Mouse (Mus musculus) lung, postnatal 14 days (tissue): Measurements from ENCODE around the gene Slc25a34.
A peak's percentile ranks its signal among the peaks of the same experiment; 100 is the strongest.

Experiments
- DNase-seq: peaks from one replicate; pipeline ENCODE4 v3.0.0; 2021

Gene Slc25a34

DNA sequence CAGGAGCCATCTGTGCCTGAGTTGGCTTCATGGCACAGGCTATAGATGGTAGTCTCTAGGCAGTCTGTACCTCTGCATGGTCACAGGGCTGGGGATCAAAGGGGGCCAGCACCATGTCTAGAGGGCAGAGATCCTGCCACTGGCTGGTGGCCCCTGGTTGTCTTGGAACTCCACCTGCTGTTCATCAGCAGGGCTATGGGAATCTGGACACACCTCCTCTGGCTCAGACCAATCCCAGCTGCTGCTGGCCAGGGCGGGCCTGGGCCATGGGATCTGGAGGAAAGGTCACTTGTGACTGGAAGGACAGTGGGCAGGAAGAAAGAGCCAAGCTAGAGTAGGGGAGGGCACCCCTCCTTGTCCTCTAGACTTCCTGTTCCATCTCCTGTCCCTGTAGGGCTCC, at the start of gene Slc25a34:
Gene Slc25a34 (minus strand): TSS at position 156 of the 400 bp plus-strand sequence.
- peak; percentile 66 for DNase-seq

DNA sequence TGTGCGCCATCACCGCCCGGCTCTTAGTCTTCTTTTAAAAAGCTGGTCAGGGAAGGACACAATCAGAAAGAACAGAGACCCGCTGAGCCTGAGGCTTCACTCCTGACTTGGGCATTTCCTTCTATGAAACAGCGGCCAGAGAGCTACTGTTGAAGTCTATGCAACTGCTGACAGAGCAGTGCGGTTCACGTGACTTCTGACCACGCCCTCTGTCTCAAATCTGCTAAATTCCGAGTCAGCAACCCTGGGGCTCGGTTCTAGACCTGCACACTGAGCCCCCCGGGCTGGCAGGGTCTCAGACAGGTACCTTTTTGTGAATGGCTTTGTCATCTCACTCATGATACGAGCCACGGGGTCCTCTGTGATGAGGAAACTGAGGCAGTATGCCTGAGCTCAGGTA, 48.7 kb upstream of the Slc25a34 start:
- no peak for DNase-seq

DNA sequence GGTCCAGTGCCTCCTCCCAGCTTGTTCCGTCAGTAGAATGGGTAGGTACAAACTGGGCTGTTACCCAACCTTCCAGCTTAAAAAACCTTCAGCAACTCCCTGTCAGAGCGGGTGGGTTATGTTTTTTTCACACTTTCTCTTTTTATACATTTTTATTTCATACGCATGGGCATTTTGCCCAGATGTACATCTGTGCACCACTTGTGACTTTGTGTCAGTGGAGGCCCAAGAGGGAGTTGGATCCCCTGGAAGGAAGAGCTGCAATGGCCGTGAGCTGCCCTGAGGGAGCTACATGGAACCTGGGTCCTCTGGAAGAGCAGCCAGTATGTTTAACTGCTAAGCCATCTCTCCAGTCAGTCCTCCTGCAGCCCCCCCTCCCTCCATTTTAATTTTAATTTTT, 47.8 kb upstream of the Slc25a34 start:
- DNase-seq = no peak

DNA sequence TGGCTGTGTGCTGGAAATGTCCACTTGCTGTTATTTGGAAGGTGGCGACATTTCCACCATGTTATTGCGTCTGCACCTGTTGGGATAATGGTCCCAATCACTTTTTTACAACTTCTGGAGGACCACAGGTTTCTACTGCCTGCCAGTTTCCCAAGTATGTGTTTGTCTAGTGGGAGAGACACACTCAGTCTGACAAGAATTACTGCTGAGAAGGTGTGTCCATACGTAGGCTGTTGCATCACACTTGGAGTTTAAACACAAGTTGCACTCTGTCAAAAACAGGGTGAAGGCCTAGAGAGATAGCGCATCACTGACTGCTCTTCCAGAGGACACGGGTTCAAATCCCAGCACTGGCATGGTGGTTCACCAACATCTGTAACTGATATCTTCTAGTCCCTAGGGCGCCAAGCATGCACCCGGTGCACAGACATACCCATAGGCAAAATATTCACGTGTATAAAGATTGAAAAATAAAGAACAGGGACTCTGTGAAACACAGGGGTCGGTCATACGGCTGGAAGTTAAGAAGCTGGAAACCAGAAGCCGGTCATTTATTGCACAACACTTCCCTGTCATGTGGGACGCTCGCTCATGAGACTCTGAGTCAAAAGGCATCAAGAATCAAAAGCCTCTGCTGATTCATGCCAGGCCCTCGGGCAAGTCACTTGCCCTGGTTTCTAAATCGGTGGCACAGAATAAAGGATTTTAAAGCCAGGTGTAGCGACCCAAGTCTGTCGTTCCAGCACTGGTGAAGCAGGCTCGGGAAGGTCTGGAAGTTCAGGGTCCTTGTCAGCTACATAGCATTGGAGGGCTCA, 46.5 kb upstream of the Slc25a34 start:
- peak; percentile 43 for DNase-seq

DNA sequence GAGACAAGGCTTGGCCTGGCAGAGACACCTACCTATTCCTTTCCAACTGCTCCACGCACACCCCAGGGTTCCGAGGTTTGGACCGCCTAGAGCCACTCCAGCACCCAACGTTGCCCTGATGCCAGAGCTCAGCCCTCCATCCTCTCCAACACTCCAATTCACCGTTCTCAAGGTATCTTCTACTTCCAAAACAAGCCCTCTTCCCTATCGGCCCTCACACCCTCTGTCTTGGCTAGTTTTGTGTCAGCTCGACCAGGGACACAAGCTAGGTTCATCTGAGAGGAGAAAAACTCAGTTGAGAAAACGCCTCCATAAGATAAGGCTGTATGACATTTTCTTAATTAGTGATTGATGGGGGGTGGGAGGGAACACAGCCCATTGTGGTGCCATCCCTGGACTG, 41.2 kb upstream of the Slc25a34 start, which contains the start of gene Plekhm2:
Gene Plekhm2 (minus strand): TSS at position 101 of the 400 bp plus-strand sequence.
- no peak for DNase-seq

DNA sequence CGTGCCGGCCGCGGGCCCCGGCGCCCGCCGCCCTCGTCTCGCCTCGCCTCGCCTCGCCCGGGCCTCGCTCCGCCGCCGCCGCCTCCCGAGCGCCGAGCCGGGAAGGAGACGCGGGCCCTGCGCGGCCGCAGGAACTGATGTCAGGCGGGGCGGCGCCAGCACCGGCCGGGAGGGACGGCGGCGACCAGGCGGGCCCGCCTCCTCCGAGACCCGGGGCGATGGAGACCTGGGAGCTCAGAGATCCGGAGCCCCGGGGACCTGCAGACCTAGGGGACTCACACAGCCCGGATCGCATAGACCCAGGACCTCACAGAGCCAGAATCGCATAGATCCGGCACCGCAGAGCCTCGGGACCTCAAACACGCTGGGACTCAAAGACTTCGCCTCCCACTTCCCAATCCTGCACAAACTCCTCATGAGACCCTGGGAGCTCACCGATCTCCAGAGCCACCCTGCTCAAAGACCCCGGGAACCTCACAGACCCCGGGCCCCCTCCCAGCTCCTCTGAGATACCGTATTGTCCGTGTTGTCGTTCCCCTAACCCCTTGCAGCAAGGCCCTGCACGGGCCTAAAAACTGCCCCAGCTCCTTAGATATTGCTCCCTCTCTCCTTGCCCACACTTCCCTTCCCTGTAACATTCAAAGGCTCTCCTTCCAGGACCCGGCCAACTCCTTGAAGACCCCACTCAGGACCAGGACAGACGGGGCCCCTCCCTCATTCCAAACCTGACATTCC, 40.6 kb upstream of the Slc25a34 start:
- DNase-seq = peak; percentile 81

DNA sequence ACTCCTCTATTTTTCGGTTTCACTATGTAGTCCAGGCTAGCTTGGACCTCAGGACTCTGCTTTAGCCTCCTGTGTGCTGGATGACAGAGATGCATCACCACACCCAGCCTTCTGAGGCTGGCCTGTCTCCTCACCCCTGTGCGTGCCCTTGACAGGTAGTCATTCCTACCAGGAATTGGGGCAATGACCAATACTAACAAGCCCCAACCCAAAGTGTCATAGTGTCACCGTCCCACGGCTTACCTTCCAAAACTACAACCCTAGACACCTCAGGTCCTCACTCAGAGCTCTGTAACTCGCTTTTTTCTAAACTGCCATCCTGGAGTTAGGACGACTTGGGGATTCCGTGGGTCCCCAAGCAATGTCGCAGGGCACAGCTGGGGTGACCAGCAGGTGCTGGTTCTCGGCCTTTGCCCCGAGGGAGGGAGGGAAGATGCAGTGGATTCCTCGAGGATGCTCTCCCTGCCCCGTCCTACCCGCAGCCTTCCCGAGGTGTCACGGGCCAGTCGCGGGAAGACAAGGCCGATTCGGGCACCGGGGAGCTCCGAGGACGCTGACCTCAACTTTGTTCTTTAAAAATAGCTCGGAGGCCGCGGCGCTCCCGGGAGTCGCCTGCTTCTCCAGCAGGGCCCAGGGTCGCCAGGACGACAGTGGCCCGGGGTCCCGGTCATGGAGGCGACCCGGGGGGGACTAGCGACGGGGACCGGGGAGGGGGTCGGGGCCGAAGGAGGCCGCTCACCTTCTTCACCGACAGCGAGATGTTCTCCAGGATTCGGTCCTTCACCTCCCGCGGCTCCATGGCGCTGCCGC, 39.7 kb upstream of the Slc25a34 start:
- peak; percentile 32 for DNase-seq

DNA sequence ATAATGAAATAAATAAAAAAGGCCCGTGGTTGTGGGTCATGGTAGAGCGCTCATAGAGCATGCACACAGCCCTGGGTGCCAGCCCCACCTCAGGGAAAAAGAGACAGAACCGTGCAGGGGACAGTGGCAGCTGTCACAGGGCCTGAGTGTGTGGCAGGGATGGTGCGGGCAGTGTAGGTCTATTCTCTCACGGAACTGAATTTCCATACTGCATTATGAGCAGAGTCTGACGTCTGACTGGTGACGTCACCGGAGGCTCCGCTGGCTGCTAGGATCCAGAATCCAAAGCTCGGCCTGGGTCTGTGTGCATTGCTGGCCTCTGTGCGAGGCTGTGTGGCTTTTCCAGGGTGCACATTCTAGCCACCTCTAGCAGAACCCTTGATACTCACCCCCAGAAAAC, 37.3 kb upstream of the Slc25a34 start:
- no peak for DNase-seq

DNA sequence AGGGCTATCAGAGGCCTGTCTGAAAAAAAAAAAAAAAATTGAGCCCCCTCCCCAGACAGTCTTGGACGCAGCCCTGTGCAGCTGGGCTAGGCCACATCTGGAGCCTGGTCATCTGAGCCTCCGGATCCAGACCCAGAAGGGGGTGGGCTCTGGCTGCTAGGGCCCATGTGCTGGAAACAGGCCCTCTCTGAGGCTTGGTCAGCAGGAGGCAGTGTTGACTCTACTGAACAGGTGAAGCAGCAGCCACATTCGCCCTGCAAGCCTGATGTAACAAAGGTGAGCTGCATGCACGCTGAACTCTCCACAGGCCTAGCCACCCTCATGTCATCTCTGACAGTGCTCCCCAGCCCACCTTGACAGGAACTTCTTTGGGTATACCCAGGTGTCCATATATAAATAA, 36.1 kb upstream of the Slc25a34 start:
- DNase-seq = peak; percentile 41

DNA sequence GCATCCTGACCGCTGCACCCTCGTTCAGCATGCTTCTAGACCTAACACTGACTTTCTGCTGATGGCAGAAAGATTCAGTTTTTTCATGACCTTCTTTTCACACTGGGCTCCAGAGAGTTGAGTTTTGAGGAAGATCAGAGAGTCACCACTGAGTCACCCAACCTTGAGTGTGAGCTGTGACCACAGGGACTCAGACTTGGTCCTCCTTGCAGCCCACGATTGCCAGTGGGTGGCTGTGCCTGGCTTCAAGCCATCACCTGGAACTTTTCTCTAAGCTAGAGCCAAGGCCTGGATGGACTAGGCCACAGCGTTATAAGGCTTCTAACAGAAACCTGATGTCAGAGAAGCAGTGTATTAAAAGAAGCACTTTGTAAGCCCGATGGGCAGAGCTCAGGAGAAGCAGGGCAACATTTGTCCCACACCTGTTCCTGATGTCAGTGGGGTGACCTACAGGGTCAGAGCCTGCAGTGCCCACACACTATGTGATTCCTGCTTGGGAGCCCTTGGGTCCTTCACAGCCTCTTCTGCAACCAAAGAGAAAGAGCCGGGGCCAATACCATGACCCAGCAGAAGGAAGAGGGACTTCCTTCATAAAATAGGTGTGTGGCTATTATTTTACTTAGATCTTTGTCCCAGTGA, 35.3 kb upstream of the Slc25a34 start:
- DNase-seq = no peak

DNA sequence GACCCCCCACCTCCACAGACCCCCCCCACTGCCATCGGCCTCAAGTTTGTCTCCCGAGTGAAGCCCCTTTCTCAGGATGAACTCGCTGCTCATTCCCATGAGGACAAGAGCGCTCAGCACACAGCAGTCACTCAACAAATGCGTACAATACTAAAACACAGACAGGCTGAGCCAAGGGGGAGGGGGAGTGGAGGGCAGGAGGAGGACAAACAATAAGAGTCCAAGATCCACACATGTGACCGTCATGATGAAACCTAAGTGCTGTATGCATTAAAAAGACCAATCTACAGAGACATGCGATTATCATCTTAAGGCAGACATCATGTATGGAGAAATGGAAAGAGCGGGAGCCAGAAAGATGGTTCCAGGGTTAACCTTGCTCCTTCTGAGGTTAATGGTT, 33.3 kb upstream of the Slc25a34 start:
- DNase-seq = no peak

DNA sequence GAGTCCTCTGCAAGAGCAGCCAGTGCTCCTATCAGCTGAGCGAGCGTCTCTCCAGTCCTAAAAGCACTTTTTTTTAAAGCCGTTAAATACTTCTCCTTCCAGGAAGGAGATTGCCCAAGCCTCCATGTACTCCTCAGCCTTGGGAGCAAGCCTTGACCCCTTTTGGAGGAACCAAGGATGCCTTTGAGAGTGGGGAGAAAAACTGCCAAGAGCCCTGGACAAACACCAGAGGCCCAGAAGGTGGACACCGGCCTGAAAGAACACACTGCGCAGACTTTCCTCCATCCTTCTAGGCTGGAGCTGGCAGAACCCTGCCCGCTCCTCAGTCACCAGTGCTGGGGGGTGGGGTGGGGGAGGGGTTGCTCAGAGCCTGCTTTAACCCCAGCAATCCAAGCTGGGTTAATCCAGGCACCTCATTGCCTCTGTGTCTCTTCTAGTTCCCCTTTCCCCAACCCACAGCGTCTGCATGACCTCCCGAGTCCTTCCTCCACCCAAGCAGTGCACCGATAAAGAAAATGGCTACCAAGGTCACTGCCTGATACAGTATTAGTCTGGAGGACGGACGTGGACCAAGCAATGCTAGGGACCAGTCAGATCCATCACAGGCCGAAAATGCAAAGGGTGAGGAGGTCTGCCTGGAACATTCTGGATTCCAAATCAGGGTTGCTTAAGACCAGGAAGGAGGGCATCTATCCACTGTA, 32.4 kb upstream of the Slc25a34 start:
- peak; percentile 68 for DNase-seq

DNA sequence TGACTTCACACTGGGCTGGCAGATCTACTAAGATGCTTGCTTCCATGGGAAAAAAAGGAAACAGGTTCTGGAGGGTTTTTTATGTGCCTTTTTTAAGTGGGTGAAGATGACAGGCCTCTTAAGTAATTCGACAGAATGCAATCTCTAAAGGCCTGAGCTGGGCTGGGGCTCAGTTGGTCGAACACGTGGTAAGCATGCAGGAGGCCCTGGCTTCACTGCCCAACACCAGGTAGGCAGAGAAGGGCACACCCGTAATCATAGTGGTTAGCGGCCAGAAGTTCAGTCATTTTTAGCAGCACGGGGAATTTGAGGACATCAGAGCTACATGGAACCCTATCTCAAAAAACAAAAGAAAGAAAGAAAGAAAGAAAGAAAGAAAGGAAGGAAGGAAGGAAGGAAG, 30.9 kb upstream of the Slc25a34 start:
- no peak for DNase-seq

DNA sequence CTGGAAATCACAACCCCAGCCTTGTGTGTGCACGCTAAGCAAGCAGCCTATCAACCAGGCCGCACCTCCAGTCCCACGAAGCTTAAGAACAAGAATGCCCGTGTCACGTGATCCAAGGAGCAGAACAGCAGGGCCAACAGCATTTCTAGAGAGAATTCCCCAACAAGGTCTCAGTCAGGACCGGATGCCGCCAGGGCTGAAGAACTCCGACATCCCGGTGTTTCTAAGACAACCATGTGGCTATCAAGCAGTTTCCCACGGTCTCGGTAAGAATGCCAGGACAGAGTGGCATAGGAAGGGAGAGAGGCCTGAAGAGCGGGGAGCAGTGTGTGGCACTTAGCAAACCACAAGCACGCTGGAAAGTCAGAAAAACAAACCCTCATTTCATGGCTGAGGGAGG, 30.2 kb upstream of the Slc25a34 start:
- DNase-seq = no peak

DNA sequence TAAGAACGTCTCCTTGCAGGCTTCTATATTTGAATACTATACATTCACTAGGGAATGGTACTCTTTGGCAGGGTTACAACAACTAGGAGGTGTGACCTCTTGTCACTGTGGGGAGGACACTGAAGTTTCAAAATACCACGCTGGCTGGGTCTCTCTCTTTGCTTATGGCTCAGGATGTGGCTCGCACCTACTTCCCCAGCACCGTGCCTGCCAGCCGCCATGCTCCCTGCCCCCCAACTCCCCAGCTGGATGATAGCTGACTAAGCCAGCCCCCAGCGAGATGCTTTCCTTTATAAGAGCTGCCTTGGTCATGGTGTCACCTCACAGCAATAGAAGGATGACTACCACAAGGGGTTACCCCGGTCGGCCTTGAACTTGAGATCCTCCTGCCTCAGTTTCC, 29.4 kb upstream of the Slc25a34 start:
- no peak for DNase-seq

DNA sequence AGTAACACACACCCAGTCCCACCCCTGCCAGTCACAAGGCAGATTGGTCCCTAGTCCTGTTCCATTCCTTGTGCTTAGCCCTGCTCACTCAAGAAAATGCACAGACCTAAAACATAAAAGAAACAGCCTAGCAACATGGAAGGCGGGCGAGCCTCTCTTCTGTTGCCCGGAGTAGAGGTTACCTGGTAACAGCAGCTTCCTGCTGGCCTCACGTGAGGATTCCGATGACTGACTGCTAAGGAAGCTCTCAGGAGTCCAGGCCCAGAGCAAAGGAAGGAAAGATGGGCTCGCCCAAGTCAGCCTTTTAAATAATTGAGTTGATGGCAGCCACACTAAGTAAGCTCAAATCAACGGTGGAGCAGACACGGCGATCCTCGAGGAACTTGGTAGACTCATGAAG, 28.3 kb upstream of the Slc25a34 start:
- no peak for DNase-seq

DNA sequence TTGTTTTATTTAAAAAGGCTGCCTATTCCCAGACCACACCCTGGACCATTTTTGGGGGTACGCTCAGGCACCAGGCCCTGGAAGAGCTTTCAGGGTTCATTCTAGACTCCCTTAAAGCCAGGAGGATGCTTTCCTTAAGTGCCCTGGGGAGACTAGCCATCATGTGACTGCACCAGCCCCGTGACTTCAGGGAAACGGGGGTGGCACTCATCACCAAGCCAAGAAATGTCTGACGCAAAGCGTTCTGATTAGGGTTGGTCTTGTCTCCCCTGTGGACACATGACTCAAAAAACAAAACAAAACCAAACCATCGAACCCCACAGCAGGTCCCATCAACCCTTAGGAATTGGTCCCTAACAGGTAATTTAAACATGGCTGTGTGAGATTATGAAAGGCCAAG, 27.7 kb upstream of the Slc25a34 start:
- DNase-seq = no peak

DNA sequence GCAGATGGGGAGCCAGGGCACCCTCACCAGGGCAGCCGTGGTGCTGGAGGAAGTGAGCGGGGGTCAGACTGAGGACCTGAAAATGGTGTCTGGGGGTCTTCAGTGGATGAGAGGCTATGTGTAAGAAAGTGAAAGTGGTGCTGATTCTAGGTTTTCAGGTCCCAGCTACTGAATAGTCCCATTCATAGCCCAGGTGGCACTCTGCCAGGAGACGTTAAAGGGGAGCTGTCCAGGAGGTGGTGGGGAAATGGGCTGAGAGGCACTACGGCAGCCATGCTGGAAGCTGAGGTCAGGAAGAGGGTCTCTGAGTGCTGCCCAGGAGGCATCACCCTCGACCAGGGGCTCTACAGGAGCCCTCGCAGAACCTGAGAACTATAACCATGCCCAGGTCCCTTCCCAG, 25.6 kb upstream of the Slc25a34 start:
- no peak for DNase-seq

DNA sequence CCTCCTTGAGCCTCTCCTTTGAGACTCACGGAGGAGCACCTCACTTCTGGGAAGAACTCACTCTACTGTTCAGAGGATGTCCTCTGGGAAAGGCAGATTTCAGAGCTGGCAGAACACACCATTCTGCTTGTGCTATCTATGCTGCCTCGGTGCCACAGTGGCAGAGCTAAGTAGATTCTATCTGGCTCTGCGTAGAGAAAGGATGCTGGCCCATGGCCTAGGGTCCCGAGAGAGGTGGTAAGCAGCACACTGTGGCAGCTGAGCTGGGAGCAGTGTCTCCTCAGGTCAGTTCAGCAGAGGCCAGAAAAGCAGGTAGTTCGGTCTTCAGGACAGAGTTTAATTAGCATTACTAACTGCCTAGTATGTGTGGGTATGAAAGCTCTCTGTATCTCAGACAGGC, 24.6 kb upstream of the Slc25a34 start:
- DNase-seq = no peak

DNA sequence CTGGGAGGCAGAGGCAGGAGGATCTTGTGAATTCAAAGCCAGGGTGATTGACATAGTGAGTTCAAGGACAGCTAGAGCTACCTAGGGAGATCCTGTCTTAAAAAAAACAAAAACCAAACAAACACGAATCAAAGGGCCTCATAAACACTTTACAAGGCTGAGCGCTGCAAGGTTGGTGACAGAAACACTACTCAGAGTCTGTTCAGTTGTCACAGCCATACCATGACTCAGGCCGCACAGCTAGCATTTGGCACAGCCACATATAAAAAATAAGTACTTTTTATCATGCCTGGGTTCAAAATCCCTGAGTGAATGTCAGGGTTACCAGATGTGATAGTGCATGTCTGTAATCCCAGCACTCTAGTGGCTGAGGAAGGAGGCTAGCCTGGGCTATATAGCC, 23.6 kb upstream of the Slc25a34 start:
- no peak for DNase-seq

DNA sequence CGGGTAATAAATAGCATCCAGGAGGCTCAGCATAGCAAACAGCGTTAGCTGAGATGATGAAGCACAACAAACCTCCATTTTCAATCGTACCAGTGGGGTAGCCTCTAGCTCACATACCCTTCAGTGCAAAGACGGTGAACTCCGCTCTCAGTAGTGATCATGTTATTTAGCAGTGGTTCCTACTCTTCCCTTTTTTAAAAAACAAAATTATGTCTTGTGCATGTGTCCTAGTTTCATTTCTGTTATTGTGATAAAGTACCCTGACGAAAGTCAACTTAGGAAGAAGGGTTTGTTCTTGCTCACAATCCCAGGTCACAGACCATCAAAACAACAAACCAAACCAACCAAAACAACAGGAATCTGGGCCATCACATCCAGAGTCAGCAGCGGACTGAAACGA, 22.4 kb upstream of the Slc25a34 start:
- no peak for DNase-seq

DNA sequence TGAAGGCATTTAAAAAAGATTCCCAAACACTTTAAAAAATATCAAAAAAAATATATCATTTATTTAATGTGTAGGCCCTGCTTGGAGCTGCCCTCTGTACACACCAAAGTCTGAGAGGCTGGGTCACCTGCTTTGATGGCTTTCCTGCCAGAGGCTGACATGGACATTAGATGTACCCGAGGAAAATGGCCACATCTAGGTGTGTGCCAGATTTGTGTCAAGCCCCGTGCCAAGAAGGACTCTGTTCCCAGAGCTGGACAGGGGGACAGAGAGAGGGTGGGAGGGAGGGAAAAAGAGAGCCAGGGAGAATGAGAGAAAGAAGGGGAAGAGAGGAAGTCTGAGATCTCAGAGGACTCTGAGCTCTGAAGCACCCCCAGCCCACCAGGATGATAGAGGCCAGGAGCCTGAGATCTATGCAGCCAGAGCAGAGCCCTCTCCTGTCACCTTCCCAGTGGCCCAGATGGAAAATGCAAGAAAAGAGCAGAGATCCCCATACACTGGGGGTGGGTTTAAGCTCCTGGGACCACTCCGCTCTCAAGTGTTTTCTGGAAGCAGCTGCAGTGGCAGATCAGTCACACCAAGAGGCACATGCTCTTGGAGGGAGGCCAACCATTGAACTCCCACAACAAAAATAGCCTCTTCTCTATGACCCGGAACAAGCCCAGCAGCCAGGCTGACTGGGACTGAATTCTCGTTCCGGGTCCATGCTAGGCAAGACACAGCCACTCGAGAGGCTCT, 19.7 kb upstream of the Slc25a34 start:
- DNase-seq = peak; percentile 76
